Mouse (Mus musculus) hematopoietic stem cell, adult 5-6 weeks (primary cell): Measurements from ENCODE around the gene Copg2. TPM values are rescaled to one million over a fixed set of nuclear protein-coding genes. Genes with fewer than 3 reads are reported as not detected.

Experiments
- ATAC-seq, 2 experiments: fragments of 125-278 bp in 1 of 2; replicated peaks in 1 of 2; 2 replicates each; pipeline ENCODE4 v1.8.0; 2016 to 2017; ENCODE audit warnings: inconsistent platforms in 2 of 2, mild to moderate bottlenecking in 2 of 2, moderate number of reproducible peaks in 2 of 2, low read depth in 1 of 2, moderate TSS enrichment in 1 of 2; ENCODE audit not compliant: low FRiP score in 2 of 2, poor library complexity in 2 of 2, severe bottlenecking in 2 of 2, insufficient read depth in 1 of 2, low TSS enrichment in 1 of 2
- total RNA-seq: library from RNA; stranded (forward); fragments of 172-1452, 232-1000 nt; gene quantifications from 2 replicates; pipeline ENCODE4 v1.2.3, GENCODE M21; 2017

The Copg2 gene
- total RNA-seq, 1 experiment from 2014 or later, result 51.7 TPM

DNA sequence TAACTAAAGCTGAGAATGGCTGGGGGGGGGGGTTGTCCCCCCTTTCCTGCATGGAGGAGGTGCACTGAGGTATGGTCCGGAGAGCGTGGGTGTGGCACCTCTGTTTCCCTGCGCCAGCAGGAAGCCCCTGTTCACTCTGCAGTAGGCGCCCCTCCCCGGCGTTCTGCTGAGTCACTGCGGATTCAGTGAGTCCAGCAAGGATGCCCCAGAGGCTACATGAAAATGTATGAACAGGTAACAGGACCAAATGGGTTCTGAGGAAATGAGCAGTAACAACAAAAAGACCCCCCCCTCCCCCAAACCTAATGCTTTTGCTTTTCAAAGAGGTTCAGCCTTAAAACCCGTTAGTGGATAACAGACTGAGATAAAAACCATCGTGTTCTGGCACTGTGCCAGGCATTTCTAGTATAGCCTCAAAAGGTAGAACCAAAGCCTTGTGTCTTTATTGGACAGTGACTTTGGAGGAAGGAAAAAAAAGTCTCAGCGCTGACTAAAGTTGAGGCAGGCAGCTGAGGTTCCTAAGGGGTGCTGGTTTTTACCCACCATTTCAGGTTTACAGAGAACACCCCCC is 157.3 kb downstream of the Copg2 start:
- ATAC-seq, result no peak; a peak in 1 of 4 replicates

DNA sequence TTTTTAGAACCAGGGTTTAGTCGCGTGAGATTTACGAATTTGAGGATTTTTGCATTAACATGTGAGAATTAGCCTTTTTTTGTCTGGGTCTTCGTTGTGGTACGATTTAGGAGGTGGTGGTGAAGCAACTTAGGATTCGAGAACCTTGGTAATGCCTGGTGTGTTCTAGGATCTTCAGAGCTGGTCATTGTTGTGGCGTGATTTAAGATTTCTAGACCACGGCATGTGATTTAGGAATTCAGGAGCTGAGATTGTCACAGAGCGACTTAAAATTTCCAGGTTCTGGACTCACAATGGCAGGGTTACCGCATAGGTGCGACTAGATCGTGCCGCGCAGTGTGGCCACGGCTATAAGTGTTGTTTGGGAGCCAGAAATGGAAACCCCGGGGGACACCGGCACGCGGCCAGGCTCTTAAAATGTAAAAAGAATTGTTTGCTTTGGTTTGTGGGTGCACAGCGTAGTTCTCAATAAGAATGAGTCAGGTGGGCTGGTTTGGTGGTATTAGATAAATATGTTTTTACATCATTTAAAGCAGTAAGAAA is 158.1 kb downstream of the Copg2 start:
- no peak for ATAC-seq

DNA sequence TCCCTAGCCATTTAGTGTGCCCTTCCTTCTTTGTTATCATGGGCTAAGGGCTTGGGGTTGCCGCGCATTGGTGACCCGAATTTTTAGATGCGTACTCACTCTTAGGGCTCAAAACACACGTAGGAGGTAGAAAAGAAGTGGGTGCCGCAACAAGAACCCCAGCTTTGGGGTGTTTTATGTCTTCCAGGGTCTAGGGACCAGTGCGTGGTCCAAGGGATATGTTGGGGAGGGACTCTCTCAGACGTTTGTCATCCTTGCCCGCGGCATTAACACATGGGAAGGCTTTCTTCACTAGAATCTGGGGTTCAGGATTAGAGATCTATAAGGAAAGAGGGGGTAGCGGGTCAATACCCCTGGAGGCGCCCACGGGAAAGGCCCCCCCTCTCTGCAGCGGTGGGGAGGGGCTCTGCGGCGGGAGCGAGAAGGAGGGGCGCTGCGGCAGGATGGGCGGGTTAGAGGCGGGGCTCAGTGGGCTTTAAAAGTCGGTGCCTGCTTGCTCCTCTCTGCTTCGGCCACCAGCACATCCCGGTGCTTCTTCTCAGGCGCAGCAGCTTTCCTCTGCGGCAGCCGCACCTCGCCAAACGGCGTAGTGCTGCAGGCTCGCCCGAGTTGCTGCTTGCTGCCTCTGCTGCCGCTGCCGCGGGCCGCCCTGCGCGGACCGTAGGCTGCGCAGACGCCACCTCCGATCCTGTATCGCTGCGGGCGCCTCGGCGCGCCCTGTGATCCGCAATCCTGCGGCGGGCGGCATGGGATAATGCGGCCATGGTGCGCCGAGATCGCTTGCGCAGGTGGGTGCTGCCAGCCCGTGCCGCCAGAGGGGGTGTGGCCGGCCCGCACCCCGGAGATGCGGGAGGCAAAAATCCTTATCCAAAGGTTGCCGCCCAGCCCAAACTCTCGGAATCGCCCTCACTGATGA is 158.8 kb downstream of the Copg2 start:
- ATAC-seq, result no peak

DNA sequence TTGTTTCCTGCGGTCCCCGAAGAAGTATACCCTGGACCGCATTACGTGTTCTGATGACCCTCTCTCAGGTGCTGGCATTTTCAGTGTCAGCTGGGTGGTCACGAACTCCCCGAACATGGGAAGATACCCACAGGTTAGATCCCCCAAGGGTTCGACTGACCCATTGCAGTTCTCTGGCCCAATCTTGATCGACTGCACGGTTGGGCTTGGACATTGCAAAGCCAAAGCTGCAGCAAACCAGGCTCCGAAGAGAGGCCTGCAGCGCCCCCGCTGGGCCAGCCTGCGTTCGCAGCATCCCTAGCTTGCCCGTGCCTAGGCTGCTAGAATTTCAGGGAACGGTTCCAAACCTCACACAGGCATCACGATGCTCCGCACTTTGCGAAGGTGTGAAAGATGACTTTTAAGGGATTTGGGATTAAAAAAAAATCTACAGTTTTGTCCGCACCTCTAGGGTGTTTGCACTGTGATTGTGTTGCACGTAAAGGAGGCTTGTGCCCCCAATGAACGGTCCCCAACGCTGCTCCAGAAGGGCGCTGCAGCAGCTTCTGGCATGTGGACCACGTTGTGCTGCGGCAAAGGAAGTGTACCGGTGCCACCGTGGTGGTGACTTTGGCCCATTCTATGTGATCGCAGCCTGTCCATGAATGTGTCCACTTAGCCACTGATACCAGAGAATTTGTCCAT is 159.6 kb downstream of the Copg2 start:
- ATAC-seq, result peak; percentile 28 to 43; a peak in 1 of 4 replicates

DNA sequence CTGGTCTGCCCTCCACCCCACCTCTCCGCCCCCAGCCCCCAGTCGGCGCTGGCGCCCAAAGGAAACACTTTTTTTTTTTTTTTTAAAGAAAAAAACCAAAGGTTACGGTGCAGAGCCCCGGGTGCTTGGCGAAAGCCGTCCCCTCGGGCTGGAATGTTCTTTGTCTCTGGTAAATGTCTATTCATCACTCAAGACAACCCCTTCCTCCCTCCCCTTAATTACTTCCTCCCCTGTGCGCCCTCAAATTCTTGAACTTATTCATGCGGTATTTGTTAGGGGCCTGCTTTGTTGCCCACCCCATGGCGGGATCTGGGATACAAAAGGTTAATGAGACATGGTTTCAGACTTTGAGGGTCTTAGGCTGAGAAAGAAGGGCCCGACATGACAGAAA is 160.2 kb downstream of the Copg2 start:
- ATAC-seq, result no peak

DNA sequence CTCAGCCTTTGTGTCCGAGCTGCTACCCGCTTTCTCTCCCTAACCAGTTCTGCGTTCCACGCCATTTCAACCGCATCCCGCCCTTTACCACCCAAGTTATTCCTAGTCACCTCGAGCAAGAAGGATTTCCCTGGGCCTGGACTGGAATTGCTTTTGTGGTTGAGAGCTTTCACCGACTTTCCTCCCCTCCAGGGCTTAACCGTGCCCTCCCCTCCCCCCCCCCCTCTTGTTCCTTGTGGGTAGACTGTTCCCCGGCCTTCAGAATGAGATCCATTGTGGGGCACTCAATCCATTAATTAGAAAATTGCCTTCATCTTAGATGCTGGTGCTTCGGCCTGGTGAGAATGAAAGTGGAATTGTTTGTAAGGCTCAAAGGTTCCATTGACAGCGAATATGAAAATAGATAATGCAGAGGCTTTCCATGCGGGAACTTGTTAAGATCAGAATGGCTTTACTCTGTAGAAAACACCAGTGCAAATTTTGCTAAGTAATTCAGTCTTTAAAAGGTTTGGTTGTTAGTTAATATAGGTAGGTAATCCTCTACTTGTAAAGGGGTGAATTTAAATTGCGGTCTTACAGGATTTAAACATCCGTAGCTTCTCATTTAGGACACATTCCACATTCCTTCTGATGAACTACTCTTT is 160.7 kb downstream of the Copg2 start:
- no peak for ATAC-seq

DNA sequence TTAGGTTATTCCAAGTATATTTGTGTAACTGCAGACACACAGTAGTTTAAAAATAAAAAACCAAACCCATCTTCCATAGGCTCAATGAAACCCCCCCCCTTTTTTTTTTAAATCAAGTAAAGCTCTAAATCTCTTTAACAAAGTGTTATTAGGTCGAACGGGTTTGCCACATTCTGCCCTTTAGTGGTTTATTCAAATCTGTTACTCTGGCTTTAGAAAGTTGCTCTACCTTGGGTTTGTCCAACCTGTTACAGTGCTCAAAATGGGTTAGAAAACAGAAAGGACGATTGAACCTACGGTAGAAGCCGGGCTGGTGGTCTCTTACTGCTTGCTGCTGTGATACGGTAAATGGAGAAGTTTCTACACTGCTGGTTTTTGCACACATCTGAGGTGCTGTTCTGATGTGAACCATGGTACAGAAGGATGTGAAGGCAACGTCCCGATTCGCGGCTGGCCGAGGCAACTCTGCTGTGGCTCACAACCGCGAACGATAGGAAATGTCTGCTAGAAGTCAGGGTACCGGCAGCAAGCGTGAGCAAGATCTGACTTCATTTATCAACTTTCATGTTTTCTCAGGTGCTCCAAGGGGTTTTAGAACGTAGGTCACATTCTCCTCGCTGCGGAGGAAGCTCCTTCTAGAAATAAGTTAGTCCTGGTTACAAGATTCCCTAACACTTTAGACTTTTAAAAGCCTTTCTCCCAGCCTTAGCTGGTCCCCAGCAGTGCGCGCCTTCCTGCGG is 161.4 kb downstream of the Copg2 start:
- ATAC-seq, result no peak

DNA sequence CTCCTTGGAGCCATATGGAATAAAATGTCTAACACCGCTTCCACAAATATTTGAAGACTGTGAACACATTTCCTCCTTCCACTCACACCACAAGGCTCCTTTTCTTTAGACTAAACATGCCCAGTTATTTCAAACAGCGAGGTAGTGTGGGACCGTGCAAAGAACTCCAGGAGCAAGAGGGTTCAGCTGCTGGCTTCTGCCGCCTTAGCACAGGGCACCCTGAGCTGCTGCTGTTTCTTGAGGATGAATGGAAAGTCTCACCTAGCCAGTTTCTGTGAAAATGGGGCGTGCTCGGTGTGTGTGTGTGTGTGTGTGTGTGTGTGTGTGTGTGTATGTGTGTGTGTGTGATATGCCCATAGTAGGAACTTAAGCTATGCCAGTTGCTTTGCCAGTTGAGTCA is 162.1 kb downstream of the Copg2 start:
- ATAC-seq, result no peak

DNA sequence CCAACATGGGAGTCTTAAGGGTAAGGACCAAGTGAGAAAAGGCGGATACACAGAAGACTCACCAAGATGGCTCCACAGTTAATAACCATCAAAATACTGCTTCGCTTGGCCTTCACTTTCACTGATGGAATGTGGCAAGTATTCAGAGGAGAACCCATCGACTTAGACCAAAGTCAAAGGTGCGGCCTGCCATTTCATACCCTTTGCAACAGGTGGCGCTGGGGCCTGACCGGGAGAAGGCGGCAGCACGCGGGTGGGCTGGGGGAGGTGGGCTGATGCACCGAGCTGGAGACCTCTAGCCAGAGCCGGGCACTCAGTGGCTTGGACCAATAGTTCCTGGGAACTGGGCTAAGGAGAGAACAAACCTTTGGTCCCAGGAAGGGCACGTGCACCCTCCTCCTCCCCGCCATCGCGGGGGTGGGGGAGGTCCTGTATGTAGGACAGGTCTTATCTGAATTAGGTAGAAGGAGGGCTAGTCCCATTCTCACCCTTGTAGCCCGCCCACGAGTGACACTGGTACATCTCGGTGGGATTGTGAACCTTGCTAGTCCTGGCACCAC is 163.9 kb downstream of the Copg2 start:
- ATAC-seq, result no peak

DNA sequence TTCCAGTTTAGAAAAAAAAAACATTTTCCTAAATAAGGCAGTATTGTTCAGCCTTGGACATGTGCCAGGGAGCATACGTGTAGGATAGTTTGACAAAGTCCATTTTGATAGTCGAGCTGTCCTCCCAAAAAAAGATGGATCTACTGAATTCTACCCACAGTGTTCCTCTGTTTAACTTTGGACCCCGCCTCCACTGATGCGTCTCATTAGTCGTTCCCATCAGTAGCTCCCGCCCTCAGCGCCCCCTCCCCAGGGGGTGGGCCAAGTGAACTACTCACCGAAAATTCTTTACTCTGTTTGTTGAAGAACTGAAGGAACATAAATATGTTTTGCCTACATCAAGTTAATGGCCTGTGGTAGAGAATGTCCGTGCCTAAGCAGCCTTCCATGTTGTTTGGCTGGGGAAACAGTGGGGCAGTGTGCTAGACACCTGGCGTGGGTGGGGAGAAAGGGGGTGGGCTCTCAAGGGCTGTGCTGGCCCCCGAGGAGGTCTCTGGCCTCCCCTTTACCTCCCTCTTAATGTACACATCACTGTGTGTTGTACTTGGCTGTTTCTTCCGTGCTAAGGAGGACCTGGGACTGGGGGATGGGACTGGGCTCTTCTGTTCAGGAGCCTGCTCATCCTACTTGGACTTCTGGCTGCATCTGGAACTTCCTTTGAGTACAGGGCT is 166.2 kb downstream of the Copg2 start:
- ATAC-seq, result no peak

DNA sequence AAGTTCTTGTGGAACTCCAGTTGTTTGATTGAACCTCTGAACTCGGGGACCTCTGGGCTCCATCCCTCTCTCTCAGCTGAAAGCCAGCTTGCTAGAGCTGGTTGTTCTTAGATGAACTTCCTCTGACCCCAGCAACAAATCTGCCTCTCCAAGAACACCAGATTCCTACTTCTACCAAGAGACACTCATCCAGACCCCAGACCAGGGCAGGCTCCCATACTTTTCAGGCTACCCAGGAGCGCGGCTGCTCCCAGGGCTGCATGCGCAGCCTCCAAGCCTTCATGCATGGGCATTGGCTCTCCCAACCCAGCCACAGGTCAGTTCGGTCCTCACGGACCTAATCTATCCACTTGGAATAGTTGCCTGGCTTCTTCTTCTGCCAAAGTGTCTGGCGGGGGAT is 173.3 kb downstream of the Copg2 start, which contains the start of gene Mest:
TSS of gene Mest (plus strand) at position 217 of the 400 bp plus-strand sequence.
- ATAC-seq, result no peak

DNA sequence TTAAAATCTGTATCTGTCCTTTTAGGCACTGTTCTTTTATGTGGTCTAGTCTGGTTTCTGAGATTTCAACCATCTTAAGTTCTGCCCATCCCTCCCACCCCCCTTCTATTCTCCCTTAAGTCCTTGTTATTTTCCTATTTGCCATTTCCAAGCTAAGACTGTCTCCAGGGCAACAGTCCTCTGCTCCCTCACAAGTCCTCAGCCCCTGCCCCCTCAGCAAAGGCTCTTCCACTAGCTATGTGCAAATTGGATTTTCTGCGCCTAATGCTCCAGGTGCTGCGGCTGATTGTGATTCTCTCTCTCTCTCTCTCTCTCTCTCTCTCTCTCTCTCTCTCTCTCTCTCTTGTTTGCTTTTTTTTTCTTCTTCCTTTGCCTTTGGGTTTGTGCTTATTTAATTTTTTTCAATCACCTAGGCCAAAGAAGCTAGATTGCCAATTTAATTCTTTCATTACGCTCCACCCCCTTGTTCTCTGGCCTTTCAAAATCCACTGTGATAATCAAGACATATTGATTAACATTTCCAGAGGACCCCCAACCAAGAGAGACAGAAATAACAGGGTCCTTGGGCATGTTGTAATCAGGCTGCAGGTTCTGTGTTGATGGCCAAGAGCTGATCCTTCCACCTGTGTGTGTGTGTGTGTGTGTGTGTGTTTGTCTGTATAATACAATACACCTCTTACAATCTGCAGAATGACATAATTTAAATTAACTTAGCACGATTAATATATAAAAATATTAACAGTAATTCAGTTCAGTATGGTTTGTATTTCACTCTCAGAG is 174.0 kb downstream of the Copg2 start:
- ATAC-seq, result no peak

DNA sequence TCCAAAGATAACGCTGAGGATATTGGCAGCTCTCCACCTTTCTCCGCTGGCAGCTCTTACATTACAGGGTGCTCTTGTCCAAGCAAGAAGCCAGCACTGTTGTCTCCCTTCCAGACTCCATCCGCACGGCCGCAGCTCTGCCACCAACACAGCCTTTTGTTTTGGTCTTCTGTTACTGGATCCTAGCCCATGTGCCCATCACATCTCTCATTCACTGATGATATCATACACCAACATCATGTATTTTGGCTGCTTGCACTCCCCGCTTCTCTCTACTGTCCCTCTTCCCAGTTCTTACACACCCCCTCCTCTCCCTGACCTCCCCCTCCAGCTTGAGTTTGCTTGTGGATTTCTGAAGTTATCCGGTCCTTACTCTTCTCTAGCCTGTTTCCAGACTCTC is 179.8 kb downstream of the Copg2 start:
- ATAC-seq, result no peak

DNA sequence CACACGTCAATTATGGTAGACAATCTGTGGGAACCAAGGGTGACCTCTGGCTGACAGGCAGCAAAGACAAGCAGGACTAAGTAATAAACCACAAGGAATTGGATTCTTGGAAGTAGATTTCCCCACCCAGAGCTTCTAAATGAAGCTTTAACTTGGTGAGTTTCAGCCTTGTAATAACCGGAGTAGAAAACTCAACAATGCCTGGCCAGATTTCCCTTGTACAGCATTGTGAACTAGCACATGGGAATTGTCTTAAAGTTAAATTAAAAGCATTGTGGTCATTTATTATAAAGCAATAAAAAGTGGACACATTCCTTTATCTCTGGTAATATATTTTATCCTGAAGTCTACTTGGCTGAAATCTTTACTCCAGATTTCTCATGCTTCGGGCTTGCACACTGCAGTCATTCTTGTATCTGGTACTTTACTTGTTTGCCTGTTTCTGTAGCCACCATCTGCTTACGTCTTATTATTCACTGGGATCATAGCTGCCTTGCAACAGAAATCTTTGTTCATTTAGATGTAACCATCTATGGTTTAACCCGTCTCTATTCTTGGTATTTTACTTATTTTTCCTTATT is 181.6 kb downstream of the Copg2 start:
- ATAC-seq, result no peak

DNA sequence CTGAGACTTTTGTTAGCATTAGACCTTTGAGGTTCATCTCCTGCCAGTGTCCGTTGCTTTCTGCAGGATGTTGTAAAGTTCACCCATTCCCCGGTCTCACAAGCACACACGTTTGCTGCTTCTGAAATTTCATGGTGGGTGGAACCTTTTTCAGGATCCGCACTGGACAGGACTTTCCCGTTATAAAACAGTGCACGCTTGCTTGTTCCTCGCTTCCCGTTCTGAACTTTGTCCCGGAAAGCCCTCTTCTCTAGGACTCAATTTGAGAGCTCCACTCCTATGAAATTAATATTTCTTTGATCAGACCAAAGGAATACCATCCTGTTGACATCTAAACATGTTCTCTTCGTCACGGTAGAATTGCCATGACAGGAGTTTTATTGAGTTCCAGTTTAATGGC is 182.7 kb downstream of the Copg2 start:
- ATAC-seq, result no peak
